Mouse (Mus musculus) monocyte, adult 59 days (primary cell): ENCODE data around the gene Chchd1. TPM values are rescaled to one million over a fixed set of nuclear protein-coding genes. Genes with fewer than 3 reads are reported as not detected.

Experiments
- total RNA-seq, 2 experiments: library from RNA; stranded (reverse); gene quantifications; one replicate each; pipeline ENCODE4 v1.2.4; 2023

Gene Chchd1
- total RNA-seq, result 10 to 100 TPM; 30.4 to 31.4 TPM

DNA sequence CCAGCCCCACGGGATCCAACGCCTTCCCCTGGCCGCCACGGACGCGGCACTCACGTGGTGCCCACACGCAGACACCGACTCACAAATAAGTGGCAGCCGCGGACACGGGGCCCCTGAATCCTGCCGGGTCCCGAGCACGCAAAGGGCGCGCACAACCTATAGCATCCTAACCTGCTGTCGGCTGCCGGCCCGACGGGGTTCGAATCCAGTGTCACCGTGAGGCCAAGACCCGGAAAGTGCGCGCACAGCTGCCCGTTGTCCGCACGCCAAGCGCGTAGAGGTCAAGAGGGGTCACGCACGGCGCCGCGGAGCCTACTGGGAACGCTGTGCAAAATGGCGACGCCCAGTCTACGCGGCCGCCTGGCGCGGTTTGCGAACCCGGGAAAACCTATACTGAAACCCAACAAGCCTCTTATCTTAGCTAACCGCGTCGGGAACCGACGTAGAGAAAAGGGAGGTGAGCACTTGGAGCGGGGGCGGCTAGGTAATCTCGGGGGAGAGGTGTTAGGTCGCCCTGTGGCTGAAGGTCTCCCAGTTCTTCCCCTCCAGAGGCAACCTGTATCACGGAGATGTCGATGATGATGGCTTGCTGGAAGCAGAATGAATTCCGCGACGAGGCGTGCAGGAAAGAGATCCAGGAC, at the start of gene Chchd1:
Chchd1 (plus strand) TSS at position 266 of the 641 bp plus-strand sequence.

DNA sequence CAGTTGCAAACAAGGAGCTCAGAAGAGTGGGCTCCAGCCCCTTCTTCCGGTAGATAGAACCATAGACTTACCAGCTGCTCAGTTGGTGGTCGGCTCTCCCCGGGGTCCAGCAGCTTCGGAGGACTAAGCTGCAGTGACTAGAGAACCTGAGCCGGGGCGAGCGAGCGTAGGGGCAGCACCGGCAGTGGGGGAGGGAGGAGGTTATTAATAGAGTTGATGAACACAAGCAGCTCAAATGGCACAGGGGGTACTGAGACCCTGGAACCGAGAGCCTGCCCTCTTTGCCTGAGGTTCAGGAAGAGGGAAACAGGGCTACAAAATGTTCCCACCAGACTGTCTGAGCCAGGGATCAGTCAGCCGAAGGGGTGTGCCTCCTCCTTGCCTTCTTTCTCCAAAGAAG, 46.4 kb upstream of the Chchd1 start, which contains the start of gene Myoz1:
Myoz1 (minus strand) TSS at position 180 of the 400 bp plus-strand sequence.

DNA sequence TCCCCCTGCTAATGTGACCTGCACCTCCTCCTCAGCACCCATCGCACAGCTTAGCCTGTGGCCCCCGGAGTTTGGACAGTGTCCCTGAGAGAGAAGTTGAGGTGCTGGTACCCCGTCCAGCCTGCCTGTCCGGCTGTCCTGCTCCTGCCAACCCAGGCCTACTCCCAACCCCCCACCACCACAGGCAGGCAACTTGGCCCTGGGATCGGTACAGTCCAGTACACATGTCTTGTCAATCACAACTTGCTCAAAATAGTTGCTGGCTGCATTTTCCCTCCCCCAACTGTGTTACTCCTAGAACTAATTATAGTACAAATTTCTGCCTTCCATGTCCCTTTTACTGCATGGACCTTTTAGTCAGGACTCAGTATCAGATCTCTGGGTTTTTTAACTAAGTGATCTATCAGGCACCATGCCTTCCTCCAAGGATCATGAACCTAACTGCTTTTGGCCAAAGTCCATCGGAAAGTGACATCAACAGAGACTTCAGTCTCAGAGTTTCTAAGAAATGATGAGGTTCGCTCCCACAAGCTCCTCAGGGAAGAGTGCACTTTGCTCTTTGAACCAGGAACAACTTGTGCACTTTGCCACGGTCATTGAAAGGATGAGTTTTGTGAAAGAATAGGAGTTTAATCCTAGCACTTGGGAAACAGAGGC, 34.5 kb upstream of the Chchd1 start, which contains the start of gene Synpo2l:
Synpo2l (minus strand) TSS at position 201 of the 657 bp plus-strand sequence.

DNA sequence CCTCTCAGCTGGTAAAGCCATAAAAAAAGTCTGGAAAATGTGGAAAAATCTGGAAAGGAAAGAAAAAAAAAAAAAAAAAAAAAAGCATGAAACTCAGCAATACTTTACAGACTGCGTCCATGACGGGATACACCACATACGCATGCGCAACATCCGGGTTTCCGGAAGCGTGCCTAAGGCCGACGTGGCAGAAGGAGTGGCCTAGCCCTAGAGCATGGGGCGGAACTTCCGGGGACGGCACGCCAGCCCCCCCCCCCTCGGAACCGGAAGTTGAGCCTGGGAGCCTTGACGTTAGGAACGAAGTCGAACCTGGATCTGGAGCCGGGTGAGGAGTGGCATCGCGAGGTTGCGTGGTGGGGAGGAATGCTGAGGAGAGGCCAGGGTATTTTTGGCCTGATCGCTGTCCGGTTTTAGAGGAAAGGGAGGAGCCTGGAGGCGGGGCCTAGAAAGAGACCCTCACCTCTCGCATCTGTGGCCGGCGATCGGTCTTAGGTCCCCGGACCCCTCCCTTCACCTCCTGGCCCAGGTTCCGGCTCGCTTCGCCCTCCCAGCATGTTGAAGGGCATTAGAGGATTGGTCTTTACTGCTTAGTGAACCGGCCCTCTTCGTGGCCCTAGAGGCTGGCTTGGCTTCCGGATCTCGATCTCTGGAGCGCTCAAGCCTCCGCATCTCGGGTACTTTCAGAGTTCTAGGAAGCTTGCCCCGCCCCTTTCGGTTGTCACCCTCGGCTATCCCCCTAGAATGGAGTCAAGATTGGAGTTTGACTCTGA, 28.6 kb upstream of the Chchd1 start, which contains the start of gene Sec24c:
Sec24c (plus strand) TSS at position 245 of the 770 bp plus-strand sequence.

DNA sequence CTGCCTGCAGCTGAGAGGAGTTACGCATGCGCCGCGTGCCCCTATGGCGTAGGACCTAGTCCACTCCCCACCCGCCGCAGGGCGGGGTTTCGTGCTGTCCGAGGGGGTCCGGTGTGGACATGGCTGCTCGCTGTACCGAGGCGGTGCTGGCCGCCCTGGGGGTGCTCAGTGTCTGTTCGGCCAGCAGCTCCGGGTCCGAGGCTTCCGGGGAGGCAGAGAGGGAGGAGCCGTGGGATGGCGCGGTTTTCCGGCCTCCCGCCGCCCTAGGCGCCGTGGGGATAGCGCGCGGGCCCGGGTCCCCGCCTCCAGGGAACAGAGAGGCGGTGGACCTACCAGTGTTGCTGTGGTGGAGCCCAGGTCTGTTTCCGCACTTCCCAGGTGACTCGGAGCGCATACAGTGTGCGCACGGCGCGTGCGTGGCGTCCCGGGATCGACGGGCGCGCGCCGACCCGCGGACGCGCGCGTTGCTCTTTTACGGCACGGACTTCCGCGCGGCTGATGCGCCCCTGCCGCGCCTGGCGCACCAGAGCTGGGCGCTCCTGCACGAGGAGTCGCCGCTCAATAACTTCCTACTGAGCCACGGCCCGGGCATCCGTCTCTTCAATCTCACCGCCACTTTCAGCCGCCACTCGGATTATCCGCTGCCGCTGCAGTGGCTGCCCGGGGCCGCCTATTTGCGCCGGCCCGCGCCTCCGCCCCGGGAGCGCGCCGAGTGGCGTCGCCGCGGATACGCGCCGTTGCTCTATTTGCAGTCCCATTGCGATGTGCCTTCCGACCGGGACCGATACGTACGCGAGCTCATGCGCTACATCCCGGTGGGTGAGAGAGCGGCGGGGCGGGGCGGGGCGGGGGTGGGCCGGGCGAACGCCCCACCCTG, 7.7 kb upstream of the Chchd1 start, which contains the start of gene Fut11:
Fut11 (plus strand) TSS at position 85 of the 877 bp plus-strand sequence.

DNA sequence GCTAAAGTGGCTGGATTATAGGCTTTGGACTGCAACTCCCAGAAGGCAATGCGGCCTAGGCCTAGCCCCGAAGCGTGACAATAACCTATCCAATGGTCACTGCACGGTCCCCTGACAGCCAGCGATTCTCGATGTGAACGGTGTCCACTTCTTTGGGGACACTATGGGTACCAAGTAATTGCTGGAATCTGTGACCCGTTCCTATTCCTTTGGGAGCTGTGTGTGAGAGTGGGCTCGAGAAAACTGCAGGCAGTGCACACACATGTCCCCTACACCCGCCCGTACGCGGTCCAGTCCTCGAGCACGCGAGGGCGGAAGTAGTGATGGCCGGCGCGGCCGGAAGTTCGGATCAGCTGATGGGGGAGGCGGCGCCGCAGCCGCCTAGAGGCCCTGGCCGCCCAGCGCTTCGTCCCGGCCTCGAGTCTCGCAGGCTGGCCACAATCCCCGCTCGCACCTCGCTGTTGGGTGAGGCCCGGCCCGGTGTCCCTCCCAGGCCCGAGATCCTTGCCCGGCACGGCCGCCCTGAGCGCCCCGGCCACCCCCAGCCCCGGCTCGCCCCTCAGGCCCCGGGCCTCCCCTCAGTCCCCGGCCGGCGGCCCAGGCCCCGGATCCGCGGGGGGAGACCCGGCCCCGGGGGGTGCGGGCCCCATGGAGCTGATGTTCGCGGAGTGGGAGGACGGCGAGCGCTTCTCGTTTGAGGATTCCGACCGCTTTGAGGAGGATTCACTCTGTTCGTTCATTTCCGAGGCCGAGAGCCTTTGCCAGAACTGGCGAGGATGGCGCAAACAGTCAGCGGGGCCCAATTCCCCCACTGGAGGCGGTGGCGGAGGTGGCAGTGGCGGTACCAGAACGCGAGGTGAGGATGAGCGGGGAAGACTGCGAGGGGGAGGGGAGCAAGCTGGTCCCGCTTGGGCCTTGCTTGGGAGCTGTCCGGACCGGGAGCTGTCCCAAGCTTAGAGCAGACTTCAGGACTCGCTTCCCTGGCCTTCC, 4.7 kb downstream of the Chchd1 start, which contains the start of gene Zswim8:
Zswim8 (plus strand) TSS at position 352 of the 990 bp plus-strand sequence.

DNA sequence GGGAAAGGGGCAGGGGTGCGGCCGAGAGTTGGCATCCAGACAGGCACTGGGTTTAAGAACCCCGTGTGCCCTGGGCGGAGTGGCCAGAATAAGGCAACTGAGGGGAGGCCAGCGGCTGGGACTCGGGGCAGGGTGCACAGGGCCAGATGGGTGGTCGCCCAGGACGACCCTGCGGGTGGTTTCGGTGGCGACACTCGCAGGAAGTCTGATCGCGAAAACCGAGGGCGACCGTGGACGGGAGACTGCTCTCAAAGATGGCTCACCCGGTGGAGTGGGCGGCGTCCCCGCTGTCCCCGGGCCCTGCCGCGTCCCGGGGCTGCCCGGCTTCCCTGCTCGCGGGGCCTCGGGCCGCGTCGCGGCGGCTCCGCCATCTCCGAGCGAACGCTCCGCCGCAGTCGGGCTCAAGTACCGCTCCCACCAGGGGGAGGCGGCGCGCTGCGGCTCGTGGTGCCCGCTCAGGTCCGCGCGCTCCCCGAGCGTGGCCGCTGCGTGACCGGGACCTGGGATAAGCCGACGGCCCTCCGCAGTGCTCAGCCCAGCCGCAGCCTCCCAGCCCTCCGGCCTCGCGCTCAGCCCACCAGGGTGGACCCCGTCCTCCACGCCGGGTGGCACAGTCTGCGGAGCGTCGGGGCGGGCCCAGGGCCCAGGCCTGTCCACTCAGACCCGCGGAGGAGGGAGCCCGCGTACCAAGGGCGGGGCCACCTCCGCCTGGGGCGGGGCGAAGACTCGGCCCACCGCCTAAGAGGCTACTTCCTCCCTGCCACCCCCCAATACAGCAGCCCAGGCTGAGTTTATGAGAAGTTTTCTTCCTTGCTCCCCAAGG, 31.4 kb downstream of the Chchd1 start, which contains the start of gene Ndst2:
Ndst2 (minus strand) TSS at position 611 of the 823 bp plus-strand sequence.

Other genes starting within 250 kb of the Chchd1 start
- 10 to 100 TPM; 60.9 to 75.6 TPM for gene Anxa7, start 222.9 kb upstream of the Chchd1 start, total RNA-seq
- 1 to 10 TPM; 1.2 to 1.3 TPM for gene Mss51, start 206.1 kb upstream of the Chchd1 start, total RNA-seq
- 10 to 100 TPM; 54.9 to 56.5 TPM for gene Ppp3cb, start 156.4 kb upstream of the Chchd1 start, total RNA-seq
- gene Usp54, start 61.9 kb upstream of the Chchd1 start, total RNA-seq, result 1 to 10 TPM; 2.8 to 3.1 TPM
- gene Myoz1, start 46.5 kb upstream of the Chchd1 start, total RNA-seq, result not detected
- not detected for gene Synpo2l, start 34.7 kb upstream of the Chchd1 start, total RNA-seq
- gene Sec24c, start 28.7 kb upstream of the Chchd1 start, total RNA-seq, result 100 to 1,000 TPM; 192 to 197 TPM
- gene Fut11, start 8.0 kb upstream of the Chchd1 start, total RNA-seq, result 1 to 10 TPM; 9.9 TPM
- 100 to 1,000 TPM; 138 to 141 TPM for gene Zswim8, start 4.5 kb downstream of the Chchd1 start, total RNA-seq
- gene Ndst2, start 31.6 kb downstream of the Chchd1 start, total RNA-seq, result 10 to 100 TPM; 53.9 to 61.4 TPM
- gene Camk2g, start 91.1 kb downstream of the Chchd1 start, total RNA-seq, result 10 to 100 TPM; 23.7 to 24.2 TPM
- 1 to 10 TPM; 8.4 to 9.1 TPM for gene Plau, start 133.7 kb downstream of the Chchd1 start, total RNA-seq
- gene Vcl, start 226.4 kb downstream of the Chchd1 start, total RNA-seq, result 10 to 100 TPM; 50.5 to 51.4 TPM